Mouse (Mus musculus) urinary bladder, postnatal 4 days (tissue): ENCODE measurements at regions not wholly inside any gene's neighbourhood (a gene's known extent, or its start where the extent isn't known, plus 50 kb on each side); places are given as distances from the start of the nearest gene placed in this dataset.

Source experiments
- DNase-seq, 2 experiments: peaks; one replicate each; pipeline ENCODE4 v3.0.0; 2021 to 2022; ENCODE audit warnings: low spot score in 2 of 2

DNA sequence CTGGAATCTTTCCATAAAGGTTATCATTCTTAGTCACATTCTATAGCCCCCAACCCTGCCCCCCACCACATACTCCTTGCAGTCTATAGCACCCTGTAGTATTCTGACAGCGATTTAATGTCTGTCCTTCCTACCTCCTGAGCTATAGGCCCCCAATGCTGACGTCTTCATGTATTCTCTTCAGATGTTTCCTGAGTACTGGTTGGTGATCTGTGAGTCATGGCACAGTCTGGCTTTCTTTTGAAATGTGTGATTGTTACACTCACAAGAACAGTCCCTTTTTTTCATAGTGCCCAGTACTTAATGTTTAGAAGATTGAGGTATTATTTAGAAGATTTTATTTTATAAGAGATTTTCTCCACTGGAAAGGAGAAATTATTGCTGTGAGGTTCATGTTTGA is 634.6 kb upstream of the Zeb2 start:
- no peak for DNase-seq

DNA sequence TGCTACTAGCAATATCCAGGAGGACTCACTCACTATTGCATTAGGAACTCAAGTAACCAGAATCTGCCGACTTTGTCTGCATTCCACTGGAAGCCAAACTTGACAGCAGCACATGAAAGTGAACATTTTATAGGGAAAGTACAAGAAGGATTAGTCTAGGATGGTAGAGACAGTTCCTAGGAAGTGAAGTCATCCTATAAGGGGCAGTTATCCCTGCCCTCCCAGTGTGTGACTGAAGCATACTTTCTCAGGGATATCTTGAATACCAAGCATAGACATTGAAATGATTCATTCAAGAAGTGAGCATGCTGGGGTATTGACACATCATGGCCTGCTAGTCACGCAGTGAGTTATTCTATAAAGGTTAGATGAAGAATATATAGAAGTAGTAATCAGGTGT is 632.2 kb upstream of the Zeb2 start:
- no peak for DNase-seq

DNA sequence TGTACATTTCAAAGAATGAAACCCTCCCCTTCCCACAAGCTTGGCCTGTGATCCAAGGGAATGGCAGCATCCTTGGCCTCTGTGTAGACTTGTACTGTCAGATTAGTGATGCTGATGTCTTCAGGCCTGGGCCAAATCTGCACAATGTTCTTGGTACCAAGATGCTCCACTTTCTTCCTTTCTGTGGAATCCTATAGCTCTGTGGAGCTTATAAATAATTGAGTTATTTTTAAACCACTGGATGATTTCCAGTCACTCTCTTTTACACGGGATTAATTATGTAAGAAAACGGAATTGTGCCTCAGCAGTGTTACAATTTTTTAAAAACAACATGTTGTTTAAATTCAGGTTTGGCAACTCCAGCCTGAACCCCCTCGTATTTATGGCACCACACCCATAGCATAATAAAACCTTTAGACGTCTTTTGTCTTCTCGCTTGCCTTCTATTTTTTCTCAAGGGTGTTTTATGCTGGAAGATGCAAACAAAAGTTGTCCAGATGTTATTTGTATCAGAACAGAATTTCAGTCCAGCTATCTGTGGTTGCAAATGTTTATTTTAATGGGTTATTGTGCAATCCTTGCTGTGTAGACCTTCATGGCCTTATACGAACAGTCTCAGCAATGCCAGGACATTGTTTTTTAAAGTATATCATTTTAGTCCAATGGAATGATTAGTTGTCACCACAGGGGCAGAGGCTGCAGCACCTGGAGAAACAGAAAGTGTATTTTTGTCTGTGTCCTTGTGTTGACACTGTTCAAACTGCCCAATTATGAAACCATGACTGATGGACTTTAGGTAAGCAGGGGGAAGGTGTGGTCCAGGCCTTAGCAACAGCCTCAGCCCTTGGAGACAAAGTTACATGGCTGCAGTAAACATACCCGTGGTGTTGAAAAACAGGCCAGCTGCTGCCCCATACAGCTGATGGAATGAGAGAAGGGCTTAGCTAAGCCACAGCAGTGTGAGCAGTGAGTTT is 630.4 kb upstream of the Zeb2 start:
- DNase-seq, result no peak

DNA sequence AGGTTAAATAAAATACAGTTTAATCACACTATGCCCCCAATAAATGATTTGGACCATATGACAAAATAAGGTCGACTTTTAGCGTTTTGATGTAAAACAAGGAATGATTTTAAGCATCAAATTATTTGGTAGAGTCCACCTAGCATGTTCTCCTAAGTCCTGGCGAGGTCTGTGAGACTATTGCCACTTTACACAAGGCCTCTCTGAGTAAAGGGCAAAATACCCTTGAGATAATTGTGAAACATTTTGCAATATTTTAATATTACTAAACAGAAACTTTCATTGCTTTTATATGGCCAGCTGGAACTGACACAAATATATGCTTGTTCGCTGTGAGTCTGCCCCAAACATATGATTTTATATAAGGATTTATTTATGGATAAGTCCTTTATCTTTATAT is 629.4 kb upstream of the Zeb2 start:
- no peak for DNase-seq

DNA sequence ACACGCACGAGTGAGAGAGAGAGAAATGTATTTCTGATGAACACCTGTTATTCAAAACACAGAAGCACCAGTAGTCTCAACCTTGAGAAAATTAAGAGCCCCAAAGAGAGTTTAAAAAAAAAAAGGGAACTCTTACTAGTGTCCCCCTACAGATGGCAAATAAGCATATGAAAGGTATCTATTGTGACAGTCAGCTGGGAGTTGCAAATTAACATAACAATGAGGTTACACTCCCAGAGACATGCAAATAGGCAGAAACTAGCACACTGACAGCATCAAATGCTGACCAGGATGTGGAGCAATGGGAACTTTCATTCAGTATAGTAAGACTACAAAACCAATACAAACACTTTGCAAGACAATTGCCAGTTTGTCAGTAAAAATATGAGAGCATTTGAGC is 619.1 kb upstream of the Zeb2 start:
- no peak for DNase-seq

DNA sequence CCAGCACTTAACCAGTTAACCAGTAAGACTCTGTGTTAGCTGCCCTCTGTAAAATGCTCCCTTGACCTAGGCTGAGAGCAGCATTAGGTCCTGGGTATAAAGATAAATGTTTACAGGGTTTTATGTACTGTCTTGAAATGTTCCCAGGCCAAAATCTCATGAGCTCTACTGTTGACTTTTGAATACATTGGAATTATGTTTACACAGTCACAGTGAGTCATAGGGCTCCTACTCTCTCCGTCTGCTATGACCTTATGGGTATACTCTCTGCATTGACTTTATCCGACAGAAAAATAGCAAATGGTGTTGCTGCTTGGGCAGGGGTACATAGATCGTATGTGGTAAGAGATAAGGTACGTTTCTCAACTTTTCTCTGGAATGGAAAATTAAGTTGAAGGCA is 596.8 kb upstream of the Zeb2 start:
- DNase-seq, result no peak

DNA sequence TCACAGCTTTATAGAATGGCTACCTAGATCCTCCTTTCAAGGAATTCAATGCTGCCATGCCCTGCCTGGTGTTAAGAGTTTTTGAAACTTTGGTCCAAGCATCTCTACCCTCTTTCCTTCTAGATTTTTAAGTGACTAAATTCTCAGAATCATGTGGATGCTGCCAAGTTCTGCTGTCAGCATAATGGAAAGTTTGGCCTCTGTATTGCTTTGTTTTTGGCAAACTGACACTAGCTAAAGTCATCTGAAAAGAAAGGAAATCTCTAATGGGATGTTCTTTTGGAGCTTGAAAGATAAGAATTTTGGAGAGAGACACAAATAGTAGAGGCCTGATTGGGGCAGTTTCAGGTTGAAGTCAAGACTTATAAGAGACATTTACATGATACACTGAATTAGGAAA is 589.8 kb upstream of the Zeb2 start:
- DNase-seq, result no peak

DNA sequence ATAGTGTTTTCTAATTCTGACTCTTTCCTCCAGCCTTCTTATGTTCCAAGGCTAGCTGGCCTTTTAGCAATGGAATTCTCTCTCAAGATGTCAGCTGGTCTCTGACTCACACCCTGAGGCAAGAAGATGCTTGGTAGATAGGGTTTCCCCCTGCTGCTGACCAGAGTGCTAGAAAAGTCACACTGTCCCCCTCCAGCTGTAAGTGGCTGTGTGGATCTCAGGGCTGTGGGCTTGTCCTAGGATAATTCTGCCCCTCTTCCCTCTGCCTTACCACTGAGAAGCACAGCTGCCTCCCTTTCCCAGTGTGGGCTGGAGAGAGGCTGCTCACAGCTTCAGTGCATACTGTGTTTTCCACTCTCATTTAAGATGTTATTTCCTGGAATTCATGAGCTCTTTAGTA is 585.3 kb upstream of the Zeb2 start:
- no peak for DNase-seq

DNA sequence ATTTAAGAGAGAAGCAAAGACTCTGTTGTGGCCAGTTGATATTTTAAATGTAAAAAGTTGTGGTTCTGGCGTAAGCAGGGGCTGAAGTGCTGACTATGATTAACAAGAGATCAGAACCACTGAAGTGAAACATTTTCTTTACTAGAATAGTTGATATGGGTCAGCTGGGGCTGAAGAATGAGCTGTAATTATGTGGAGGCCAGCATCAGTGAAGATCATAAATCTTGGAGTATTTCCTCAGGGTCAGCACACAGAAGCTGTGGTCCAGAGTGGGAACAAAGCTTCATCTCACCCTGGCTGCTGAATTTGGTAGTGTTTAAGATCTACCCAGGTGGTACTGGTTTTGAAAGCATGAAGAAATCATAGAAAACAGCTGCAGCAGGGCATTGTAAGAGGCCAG is 583.4 kb upstream of the Zeb2 start:
- DNase-seq, result no peak

DNA sequence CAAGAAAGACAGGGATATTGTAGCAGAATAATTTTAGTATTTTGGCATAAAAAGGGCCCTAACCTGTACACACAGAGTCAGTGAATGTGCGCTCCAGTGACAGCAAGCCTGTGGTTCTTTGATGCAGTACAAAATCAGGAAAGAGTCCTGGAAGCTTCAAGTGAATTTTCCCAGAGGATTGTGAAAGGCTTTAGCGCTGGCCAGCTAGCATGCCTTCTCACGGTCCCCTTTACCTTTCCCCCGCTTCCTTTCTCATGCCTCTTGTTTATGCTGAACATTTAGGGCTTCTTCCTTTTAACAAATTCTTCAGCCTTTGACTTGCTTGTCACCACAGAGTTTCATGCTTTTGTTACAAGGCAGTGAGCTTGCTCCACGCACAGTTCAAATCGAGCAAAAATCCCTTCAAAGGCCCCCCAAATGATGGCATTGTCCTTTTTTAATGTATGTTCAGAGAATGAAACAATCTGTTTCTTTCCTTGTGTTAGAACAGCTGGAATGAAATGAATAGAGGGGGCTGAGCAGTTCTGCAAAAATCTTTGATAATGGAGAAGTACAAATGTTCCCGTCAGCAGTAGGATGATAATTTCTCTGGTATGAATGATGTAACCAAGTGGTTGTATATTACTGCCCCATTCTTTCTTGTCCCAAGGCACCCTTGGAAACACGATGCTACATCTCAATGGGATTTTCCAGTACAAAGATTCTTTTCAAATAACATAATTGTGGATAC is 576.3 kb upstream of the Zeb2 start:
- no peak for DNase-seq

DNA sequence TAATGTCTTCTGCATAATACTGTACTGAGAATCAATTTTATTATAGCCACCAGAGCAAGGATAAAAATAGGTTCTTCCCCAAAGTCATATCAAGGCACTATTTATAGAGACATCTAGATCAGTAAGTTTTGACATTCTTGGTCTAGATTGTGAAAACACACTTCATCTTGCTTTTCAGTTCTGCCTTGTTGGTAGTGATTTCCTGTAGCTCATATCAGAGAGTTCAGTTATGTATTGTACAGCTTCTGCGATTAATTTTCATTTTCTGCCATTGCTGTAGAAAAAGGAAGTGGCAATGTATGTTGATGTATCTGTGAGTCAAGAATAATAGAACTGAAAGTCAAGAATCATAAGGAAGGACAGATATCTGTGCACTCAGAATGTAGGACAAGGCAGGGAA is 575.6 kb upstream of the Zeb2 start:
- DNase-seq, result no peak

DNA sequence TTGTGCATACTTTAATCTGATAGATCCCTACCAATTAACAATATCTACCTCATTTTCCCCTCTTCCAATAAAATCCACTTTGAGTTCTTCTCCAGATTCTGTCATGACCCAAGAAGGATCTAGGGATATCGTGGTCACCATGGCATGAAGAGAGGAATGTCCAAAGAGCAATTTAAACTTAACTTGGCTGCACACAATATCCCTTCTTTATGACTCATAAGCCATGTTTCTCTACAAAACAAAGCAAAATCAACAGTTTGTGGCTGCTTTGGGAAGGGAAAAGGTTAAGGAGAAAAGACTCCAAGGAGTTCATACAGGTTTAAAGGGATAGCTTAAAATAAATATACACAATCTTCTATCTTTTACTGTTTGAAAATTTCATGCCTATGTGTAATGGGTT is 571.8 kb upstream of the Zeb2 start:
- no peak for DNase-seq

DNA sequence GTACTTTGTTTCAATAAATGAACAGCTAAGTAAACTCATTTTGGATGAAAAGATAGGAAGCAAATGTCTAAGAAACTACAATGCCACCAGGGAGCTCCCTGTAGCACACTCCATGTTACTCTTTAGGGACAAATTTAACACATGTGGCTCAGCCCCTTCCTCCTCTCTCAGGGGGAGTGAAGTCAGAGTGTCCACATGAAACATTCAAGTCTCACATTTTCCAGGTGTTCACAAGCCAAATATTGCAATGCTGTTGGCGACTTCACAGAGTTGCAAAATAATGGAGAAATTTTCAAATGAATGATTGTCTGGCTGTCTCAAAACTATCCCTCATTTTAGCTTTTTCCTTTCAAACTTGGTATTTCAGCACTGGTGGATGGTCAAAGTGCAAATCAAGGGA is 564.1 kb upstream of the Zeb2 start:
- no peak for DNase-seq

DNA sequence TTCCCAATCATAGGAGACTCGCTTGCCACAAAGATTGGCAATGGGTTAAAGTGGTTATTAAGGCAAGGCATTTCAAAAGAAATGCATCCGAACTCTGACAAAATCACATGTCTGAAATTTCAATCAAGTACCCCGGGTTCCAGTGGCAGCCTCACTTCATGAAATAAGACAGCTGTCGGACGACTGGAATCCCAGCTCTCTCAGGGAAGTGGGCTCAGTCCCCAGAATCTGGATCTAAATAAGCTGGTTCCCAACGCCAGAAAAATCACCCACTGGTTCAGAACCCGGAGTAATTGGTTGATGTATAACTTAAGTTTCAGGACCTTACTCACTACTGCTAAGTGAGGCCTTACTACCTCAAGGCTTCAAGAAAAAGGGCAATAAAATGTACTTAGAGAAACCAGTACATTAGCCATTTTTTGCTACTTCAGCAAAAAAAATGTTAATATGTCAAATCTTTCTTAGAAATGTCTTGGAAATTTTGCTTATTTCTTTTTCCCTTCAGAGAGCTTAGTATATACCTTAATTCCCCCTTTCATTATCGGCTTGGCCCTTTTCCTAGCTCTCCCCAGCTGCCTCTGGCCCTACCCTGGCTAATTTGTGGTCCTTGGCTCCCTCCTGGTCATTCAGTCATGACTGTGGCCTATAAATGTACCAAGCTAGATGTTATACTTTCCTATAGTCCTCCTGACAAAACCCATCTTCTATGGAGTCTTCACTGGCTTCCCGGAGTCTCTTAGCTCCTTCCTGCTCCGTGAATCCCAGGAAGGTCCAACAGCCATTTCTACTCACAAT is 562.1 kb upstream of the Zeb2 start:
- DNase-seq, result no peak

DNA sequence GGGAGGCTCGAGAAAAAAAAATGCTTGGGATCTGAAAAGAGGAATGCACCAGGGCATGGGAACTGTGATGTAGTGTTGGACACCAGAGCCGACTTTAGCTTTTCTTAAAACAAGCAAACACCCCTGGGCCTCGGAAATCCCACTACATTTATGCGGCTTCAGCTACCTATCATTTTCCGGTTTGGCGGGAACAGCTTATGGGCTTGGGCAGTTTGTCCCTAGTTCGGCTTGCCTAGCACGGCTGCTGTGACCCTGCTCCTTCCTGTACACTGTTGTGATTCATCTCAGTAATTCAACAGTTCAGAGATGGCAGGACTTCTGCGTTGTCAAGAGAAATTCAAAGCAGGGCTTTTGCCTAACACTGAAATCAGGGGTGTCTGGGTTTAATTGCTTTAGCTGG is 561.5 kb upstream of the Zeb2 start:
- DNase-seq, result no peak

DNA sequence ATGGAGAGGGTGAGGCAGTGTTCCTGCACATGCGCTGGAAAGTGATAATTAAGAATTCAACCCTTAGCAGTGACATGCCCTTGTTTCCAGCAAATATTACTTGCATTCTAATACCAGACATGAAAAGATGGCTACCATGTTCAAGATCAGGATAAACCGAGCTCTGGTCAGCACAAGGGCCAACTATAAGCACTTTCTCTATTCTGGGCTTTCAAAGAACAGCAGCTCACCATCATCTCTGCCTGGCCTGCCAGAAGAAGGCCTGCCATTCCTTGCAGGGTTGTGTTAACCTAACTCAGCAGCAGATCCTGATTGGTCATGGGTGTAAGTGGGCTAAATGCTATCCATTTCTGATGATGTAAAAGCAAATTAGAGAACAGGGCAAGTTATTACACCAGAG is 558.6 kb upstream of the Zeb2 start:
- no peak for DNase-seq

DNA sequence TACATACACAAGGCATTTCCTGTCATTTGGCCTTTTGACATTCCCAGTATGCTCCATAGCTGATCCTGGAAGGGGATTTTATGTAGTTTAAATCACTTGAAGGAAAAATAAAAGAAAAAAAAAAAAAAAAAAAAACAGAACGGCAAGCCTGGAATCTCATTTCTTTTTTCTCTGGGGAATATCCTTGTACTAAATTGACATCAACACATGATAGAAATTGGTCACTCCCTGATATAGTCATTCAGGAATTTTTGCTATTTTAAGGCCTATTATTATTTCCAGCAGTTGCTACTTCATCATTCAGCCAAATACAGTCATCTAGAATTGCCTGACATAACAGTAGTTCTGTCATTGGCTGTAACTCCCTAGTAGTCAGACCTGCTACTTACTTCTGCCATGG is 538.8 kb upstream of the Zeb2 start:
- no peak for DNase-seq

DNA sequence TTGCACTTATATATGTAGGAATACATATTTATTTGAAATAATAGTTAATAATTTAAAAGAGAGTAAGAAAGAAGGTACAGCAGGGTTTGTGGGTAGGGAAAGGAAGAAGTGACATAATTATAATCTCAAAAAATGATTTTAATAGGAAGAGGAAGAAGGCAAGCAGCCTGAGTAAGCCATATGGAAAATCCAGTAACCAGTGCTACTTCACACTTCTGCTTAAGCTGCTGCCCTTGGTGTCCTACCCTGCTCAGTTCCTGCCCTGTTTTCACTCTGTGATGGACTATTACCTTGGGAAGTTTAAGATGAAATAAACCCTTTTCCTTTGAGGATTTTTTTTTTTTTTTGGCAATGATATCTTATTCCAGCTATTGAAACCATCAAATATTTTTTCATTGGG is 537.5 kb upstream of the Zeb2 start:
- DNase-seq, result no peak

DNA sequence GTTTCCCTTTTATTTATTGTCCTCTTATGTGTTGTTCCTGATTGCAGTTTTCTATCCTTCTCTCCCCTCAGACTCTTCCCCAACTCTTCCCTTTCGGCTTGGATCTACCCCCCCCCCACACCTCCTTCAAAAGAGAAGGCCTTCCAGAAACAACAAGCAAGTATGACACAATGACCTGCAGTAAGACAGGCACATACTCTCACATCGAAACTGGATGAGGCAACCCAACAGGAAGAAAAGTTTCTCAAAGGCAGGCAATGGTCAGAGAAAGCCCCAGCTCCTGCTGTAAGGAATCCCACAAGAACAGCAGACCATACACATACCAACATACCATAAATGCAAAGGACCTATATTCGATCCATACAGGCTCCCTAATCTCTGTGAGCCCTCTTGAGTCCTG is 535.8 kb upstream of the Zeb2 start:
- DNase-seq, result no peak

DNA sequence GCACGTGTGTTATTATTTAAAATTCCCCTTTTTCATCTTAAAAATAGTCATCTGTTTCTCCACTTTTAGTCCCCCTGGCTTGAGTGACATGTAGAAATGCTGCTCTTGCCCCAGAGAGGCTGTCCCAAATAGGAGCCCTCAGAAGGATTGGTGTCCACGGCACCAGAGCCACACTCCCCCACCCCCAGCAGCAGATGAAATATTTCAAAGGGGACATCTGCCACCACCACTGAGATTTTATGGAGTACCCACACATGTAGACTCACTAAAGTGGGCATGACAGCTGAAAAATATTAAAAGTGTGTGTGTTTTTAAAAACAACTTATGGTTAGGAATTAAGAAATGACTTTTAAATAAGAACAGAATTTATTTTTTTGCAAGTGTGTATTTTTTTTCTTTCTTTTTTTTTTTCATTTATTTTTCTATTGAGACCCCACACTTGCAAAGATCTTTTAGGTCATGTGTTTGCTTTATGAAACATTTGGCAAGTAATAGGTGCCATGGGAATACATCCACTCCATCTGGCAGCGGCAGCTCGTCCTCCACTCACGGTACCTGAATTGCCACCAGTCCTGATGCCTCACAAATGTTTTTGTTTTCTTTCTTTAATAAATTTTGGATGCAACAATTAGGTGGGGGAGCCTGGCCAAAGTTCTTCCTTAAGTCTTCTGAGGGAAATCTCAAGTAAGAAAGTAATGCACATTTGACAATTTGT is 533.2 kb upstream of the Zeb2 start:
- DNase-seq, result no peak

DNA sequence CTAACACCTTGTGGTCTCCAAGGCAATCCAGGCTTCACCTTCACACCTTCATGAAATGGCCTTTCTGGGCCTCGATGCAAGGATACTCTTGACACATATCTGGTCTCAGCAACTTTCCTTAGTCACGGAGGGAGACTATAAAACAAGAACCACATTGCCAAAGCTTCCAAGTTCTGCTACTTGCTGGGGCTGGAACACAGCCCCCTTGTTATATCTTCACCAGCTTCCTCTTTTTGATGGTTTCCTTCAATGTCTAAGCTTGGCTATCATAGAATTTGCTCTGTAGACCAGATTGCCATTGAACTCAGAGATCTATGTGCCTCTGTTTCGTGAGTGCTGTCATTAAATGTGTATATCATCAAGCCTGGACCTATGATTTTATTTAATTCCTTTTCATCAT is 530.7 kb upstream of the Zeb2 start:
- DNase-seq, result no peak

DNA sequence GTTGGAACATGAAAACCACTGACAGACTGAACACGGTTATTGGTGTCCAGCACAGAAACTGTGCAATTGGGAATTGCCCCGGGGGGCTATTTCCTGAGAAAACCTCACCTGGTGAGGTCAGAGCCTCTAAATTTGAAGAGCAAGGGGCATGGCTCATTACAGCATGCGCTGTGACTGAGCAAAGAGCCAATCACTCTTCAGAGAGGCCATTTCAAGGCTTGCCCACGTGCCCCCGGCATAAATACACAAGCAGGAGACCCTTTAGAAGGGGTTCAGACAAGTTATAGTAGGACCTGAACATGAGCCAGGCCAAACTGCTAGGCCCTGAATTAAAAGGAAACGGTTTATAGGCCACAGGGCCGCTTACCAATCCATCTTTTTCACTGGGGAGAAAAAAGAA is 512.9 kb upstream of the Zeb2 start:
- DNase-seq, result no peak
